Mouse (Mus musculus) embryonic fibroblast, embryonic 13.5 days (primary cell): ENCODE data around the gene Usp5.

ENCODE experiments used
- CTCF ChIP-seq: IDR thresholded peaks from 2 replicates; pipeline ENCODE4 v1.5.1; 2011; ENCODE audit warnings: mild to moderate bottlenecking, control low read depth, low read length, moderate library complexity, borderline replicate concordance; ENCODE audit not compliant: insufficient read depth
- POLR2A ChIP-seq: IDR thresholded peaks from 2 replicates; pipeline ENCODE4 v1.6.1; 2011; ENCODE audit warnings: low read depth, mild to moderate bottlenecking, control low read depth, low read length, moderate library complexity

DNA sequence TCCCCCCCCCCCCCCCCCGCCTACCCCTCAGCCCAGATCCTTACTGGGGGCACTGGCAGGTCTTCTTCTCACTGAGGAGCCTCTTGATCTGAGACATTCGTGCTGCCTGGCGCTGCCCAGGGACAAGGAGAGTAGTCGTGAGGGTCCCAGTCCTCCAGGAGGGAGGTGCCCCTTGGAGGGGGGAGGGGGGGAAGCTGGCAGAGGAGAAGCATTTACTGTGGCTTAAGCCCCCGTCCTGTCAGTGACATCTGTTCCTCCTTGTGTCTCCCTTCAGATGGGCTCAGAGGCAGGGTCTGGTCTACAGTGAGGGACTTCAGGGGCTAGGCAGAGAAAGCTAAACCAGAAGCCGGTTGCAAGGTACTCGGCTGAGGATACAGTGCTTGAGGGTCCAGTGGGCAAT, 37.3 kb upstream of the Usp5 start:
- no peak for TF ChIP-seq CTCF
- TF ChIP-seq POLR2A = no peak
